Mouse (Mus musculus): ENCODE measurements around the gene Shc3.

Shc3 gene

DNA sequence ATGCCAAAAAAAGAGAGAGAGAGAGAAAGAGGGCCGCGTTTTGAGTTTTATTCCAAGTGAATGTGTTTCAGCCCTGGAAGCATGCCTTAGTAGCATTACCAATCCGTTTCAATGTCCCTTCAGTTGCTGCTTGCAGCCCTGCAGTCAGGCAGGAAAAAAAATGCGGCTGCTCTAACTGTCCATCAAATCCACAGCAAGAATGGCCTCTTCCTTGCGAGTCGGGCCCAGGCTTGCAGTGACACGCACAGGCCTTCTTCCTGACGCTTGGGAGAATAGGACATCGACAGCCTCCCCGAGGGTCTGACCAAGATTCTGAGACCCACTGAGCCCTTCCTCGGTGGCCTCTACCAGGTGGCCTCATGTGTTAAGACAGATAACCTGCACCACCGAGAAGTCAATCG, 718 bp downstream of the Shc3 start:
- peak; percentile 61 for DNase-seq (ENCODE audit: low read depth, low spot score)

DNA sequence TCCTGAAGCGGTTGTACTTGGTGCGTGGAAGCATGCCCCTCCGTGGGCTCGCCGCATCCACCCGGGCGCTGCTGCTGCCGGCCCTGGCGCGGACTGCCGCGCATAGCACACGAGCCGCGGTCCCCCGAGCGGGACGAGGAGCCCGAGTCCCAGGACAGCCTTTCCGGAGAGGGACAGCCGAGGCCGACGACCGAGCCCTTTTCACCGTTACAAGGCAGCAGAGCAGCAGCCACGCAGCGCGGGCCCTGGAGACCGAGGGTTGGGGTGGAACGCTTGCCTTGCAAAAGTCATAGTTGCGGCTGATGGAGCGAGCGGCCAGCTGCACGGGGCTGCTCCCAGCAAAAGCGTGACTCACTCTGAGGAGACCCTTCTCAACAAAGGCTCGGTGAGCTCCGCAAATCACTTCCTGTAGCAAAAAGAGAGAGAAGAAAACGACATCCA, 1.8 kb downstream of the Shc3 start:
- peak; percentile 53 for DNase-seq (ENCODE audit: low read depth, low spot score)

DNA sequence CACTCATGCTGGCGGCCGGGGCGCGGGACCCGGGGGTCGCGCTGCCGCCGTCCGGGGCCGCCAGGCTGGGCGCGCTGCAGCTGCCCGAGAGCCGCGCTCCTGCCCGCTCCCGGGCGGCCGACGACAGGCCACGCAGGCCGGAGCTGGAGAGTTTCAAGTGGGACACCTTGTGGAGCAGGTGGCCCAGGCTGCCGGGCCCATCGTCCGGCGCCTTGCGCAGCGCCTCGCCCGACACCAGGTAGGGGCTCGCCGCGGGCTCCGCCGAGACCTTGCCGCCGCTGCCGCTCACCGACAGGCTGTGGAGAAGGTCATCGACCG, 2.2 kb downstream of the Shc3 start:
- DNase-seq (ENCODE audit: low read depth, low spot score), result peak; percentile 33

DNA sequence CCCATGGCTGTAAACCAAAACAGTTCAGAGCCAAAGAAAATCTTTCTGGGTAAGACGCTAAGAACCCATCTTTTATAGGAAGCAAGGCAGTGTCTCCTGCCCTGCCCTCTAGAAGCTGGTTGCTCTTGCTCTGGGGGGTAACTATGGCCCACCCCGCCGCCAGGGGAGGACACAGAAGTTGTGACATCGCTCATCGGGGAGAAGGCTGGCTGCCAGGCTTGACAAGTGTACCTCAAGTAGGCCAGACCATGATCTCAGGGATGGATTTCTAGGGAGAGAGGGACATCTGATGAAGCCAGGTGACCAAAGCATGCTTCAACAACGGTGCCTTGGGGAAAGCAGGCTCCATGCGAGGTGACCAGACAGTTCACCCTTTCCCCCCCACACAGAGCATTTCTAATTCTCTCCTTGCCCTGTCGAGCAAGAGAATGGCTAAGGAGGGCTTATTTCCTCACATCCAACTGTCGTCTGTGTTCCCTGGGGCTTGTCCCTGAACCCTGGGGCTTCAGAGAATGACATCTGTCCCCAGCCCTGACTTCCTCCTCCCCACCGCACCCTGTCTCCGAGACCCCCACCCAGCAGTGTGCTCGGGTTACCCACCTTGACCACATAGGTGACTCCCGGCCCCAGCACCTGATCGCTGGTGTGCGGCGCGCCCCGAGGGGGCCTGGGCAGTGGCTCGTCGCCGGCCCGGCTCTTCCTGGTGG, 2.7 kb downstream of the Shc3 start:
- peak; percentile 47 for DNase-seq (ENCODE audit: low read depth, low spot score)

DNA sequence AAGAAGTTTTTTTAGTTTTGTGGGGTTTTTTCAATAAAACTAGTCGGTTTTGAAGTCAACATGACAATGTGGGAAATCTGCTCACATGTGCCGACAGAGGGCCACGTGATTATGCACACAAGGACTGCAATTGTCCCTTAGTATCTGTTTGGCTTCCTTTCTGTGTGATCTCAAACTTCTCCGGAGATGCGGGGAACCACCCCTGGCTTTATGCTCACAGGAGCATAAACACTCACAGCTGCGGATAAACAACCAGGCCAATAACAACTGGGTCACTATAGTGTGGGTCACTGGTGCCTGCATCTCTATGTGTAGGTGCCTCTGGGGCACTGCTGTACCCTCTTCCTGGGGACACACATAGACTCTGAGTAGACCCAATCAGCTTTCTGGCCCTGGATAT, 4.5 kb downstream of the Shc3 start:
- DNase-seq (ENCODE audit: low read depth, low spot score), result no peak

DNA sequence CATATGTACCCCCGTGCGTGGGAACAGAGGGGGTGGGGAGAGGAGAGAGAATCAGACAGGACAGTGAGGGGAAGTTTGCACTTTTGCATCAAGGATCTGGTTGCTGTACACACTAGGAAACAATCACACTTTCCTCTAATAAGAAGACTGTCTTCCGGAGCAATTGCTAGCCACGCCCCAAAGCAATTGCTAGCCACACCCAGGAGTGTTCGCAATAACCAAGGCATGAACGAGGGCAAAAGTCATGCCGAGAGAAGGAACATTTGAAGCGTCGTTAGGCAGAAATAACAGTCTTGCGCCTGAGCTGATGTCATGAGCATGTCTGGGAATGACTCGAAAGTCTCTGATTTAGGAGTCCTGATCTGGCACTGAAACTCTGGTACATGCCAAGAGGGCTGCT, 15.9 kb downstream of the Shc3 start:
- no peak for DNase-seq (ENCODE audit: low read depth, low spot score)

DNA sequence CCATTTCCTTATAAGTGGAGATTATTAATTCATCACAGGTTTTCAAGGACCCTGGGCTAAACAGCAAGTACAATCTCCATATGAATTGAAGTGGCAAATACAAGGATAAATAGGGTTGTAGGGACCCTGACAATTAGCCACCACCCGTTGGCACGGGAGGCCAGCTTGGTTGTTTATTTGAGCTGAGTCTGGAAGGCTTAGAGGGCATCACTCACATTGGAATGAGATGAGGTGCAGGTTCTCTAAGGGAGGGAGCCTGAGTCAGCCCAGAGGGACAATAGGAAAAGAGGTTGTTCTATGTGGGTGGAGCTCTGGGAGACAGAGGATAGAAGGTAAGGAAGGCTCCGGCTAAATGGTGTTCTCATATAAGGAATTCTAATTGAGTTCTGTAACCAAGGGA, 17.0 kb downstream of the Shc3 start:
- DNase-seq (ENCODE audit: low read depth, low spot score), result no peak

DNA sequence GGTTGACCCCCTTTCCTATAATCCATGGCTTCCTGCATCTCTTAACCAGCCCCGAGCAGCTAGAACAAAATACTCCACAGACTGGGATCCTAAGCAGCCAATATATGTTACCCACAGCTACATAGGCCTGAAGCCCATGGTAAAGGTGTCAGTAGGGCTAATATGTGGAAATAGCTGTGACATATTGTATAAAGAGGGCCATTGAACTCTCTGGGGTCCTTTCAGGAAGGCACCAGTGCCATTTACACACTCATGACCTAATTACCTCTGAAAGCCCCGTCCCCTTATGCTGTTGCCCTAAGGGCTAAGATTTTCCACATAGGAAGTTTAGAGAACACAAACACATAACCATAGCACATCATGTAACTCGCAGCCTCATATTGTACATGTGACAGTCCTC, 17.4 kb downstream of the Shc3 start:
- DNase-seq (ENCODE audit: low read depth, low spot score), result no peak

DNA sequence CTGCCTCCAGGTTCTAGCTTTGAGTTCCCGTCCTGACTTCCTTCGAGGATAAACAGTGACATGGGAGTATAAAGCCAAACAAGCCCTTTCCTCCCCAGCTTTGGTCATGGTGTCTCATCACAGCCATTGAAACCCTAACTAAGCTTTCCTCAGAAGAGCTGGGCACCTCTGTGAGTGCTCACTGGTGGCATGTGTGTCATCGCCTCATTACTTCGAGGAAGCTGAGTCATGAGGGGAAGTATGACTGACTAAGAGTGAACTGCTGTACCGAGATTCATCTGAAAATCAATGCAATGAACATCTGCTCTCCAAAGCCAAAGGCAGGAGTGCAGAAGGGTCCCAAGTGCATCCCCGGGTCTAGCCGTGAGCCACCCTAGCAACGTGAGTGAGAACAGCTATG, 29.4 kb downstream of the Shc3 start:
- peak; percentile 65 for DNase-seq (ENCODE audit: low read depth, low spot score)

DNA sequence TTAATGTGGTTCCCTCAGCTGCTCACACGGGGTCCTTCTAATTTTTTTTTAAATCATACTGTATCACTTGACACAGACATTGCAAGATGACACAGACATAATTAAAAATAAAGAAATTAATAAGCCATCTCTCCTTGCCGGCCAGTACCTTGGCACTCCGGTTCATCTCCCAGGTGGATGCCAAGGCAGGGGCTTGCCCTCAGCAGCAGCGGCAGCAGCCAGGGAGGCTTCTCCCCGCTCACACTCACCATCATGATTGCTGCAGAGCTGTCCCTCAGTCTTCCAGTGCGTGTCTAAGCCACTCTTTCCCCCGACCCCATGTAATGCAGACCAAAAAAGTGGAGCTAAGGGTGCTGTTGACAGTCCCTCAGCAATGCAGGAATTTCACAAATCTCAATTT, 33.9 kb downstream of the Shc3 start:
- DNase-seq (ENCODE audit: low read depth, low spot score), result no peak

DNA sequence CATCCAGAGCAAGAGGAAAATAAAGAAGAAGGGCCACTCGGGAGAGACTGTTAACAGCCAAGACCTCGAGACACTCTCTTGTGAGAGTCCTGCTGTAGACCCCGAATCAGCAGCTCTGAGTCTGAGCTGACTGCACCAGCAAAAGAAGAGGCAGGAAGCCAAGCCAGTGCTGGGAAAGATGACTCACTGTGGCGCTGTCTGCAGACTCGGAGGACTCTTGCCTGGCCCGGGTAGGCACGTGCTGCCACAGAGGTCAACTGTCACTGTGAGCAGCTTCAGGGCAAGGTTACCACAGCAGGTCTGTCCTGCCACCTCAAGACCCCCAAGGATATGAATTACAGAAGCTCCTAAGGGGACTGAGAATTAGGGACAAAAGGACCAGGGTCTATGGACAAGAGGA, 42.7 kb downstream of the Shc3 start:
- peak; percentile 88 for DNase-seq (ENCODE audit: low read depth, low spot score)

DNA sequence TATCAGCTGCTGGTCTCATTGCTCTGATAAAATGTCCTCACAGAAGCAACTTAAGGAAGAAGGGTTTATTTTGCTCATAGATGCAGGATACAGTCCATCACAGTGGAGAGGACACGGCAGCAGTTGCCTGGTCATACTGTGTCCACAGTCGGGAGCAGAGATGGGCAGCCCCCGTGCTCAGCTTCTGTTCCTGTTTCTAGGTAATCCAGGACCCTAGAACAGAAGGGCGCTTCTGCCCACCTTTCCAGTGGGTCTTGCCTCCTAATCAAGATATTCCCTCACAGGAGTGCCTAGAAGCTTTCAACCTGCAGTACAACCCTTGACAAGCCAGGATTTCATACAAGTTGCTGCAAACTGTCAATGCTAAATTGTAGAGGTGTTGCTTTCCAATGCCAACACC, 44.9 kb downstream of the Shc3 start:
- DNase-seq (ENCODE audit: low read depth, low spot score), result no peak

DNA sequence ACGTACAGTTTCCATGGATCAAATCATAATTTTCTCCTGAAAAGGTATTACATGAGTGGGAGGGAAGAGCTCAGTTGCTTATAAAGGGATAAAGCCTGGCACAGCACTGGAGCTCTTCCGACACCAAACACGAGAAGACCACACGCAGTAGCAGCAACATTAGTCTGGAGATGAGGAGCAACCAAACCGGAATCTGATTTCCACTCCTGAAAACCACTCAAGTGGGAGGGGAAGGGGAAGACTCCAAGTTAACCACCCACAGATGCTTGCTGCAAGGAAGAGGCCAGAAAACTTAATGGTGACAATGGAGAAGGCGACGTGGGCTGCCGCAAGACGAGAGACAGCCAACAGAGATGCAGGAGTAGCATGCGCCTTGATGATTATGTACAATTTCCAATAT, 45.9 kb downstream of the Shc3 start:
- peak; percentile 62 for DNase-seq (ENCODE audit: low read depth, low spot score)

DNA sequence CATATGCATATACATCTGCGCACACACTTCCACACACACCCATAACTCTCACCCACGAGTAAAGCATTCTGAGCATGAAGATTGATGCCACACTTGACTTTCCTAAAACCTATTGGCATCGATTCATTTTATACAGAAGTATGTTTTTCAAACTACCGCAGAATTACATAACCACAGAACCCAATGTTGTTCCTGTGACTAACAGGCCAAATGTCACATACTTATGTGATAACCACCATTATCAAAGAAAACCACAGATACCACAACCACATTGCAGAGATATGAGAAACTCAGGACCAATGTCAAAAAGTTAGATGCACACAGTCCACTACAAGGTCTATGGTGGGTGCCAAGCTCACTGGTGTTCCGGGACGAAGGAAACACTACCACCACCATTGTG, 50.3 kb downstream of the Shc3 start:
- no peak for DNase-seq (ENCODE audit: low read depth, low spot score)

DNA sequence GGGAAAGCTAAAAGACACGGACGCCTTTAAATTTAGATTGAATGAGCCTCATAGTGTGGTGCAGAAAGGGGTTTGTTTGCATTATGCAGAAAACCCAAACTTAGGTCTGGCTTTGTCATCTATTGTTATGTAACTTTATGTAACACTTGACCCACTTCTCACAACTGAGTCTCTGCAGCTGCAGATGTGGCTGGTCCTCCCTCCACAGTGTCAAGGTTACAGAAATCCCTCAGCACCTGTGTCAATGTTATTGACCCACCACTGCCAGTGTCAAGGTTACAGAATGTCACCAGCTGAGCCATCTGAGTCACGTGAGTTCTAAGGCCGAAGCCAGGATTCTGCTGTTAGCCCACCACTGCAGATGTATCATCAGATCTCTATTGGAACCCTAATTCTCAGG, 51.3 kb downstream of the Shc3 start:
- DNase-seq (ENCODE audit: low read depth, low spot score), result peak; percentile 31

DNA sequence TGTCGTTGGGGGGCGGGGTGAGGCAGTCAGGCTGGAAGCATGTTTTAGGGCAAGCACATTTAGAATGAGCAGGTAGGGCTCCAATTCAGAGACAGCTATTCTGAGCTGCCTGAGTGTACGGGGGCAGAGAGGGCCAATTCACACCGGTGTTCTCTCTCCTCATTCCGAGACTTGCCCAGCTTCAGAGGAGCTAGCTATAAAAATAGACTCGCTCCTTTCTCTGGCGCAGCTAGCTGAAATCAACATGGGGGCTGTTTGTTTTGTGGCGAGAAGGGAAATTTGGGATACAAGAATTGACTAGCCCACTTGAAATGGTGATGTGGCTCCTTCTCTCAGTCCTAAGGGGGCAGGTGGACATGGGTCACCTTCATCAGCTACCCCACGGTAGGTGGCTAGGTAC, 60.4 kb downstream of the Shc3 start:
- DNase-seq (ENCODE audit: low read depth, low spot score), result peak; percentile 64

DNA sequence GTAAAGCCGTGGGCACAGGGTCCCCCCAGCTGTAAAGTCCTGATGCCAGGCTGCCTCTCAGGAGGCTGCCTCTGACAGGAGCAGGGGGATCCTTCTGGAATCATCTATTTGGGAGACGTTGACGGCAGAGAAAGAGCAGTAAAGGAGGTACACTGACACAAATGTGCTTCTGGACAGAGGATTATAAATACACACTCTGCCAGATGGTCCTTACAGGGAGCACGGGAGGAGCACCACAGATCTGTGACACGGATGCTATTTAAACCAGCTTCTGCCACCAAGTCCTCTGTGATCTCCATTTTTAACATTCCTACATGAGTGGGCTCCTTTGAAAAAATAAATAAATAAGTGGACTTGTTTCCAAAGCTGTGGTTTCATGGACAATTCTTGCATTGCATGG, 63.5 kb downstream of the Shc3 start:
- DNase-seq (ENCODE audit: low read depth, low spot score), result peak; percentile 52

DNA sequence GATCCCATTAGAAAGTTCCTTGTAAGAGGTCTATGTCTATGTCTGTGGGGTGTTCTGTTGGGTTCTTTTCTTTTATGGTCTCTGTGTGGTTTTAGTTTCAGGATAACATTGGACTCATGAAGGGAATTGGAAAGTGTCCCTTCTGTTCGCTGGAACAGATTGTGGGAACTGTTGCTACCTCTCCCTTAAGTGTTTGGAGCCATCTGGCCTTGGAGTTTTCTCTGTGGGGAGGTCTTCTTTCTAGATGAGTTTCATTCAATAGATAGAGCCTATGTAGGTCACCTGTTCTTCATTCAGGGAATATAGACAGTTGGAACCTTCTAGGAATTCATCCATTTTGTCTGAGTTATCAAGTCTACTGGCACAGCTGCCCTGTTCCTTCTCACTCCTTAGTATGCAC, 69.5 kb downstream of the Shc3 start:
- peak; percentile 83 for DNase-seq (ENCODE audit: low read depth, low spot score)

DNA sequence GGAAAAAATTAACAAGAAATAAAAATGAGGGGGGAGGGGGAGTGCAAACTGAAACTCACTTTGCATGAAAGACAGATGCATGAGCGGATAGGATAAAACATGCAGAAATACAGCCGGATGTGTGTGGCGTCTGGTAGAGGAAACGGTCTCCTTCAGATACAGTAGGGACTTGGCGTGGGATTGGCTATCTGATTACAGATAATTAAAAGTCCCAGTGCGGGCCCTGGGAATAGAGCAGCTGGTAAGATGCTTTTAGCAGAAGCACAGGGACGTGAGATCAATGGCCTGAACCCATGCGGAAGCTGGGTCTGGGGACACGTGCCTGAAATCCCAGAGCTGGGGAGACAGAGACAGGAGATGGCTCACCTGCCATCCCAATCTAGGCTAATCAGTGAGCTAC, 75.5 kb downstream of the Shc3 start:
- DNase-seq (ENCODE audit: low read depth, low spot score), result no peak

DNA sequence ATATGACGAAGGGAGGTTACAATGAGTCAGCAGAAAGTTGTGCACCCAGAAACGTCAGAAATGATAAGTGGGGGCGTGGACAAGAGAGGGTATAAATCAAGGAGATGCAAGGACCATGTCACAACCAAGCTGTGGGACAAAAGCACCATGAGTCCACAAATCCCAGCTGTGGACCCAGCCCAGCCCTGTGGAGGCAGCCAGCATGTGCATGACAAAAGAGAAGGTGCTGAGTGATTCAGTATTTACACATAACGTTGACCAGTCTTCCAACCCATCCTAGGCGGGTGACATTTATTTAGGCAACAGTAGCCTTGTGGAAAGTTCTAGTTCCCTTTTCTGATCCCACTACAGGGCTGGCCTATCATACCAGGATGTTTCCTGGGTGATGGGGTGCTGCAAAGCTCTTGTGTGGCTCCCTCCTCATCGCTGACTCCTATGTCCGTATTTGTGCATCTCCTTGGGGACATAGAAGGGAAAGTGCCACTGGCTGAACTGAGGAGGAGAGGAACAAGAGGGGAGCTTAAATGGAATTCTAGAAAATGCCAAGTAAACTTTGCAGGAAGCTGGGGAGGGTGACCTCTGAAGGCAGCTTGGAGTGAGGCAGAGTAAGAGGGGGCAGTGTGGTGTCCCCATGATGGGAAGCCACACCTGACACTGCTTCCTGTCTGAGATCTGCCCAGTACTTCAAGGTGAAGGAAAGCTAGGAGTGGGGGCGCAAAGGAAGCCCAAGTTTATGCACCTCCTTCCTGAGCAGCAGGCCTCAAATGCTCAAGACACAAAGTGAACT, 77.4 kb downstream of the Shc3 start:
- no peak for DNase-seq (ENCODE audit: low read depth, low spot score)

DNA sequence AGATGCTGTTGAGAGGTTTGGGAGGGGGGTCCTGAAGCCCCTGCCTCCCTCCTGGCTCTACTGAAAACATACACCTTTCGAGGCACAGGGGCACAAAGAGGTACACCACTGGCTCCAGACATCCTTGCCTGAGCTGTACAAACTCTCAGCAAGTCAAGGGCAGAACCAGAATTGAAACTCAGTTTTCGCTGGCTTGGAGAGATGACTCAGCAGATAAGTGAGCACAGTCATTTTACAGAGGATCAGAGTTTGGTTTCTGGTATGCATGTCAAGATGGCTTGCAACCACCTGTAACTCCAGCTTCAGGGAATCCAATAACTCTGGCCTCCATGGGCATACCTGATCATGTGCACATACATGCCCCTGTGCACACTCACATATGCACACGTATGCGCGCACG, 79.0 kb downstream of the Shc3 start:
- no peak for DNase-seq (ENCODE audit: low read depth, low spot score)

DNA sequence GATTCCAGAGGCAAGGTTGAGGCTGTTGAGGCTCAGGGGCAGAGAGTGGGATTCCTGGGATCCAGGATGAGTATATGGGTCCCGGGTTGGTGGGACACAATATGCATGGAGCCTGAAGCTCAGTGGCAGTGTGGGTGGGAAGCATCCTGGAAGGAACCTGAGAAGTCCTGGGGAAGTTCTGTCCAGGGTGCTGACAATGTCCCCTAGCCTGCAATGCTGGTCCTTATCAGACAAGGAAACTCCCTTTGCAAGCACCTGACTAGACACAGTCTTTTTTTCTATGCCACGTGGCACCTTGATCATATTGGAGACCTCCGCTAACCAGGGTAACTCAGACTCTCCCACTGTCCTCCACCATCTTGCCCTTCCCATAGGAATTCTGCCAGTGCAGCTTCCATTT, 80.3 kb downstream of the Shc3 start:
- no peak for DNase-seq (ENCODE audit: low read depth, low spot score)

DNA sequence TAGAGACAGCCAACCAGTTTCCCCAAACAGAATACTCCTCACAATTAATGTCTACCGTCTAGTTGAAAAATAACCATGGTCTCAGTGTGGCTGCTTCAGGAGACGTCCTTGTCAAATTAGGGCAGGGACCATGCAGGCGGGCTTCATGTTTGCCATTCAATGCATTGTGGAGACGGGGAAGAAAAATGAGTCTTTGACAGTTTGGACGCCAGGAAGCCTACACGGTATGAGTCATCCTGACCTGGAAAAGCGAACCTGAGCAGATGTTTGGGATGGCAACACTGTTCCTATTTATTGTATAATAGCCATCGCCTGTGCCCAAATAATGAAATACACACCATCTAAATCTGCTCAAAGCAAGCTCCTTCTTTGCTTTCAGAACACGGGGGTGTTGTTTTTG, 83.9 kb downstream of the Shc3 start:
- DNase-seq (ENCODE audit: low read depth, low spot score), result peak; percentile 64

DNA sequence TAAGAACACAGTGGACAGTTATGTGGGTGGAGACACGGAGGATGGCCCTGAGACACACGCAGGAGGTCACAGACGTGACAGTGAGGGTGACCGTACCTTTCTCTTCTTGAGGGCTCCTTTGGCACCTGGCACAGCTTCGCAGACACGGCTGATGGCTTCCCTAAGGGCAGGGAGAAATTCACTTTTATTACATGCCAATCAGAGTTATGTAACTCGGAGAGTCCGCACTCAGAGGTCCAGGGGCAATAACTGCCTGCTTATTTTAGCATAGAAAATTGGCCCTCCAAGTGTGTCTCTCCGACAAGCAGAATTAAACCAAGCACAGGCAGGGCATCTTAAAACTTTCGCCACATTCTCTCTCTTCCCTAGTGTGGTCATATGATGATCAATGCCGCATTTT, 86.4 kb downstream of the Shc3 start:
- peak; percentile 20 for DNase-seq (ENCODE audit: low read depth, low spot score)
